Mouse (Mus musculus): ENCODE measurements around the gene Mettl5. TPM values are rescaled to one million over a fixed set of nuclear protein-coding genes. Genes with fewer than 3 reads are reported as not detected.

Mettl5 gene
- polyA plus RNA-seq, 1 experiment = 3.0 TPM

- no peak for DNase-seq (ENCODE audit: low read depth)
These were observed 29.0 kb downstream of the Mettl5 start for GRCm38 (mm10) chr2:69856392-69856791.

GRCm38 (mm10) chr2:69851427-69852058 is 33.9 kb downstream of the Mettl5 start:
- no peak for DNase-seq (ENCODE audit: low read depth)

- no peak for DNase-seq (ENCODE audit: low read depth)
These were observed 36.2 kb downstream of the Mettl5 start for GRCm38 (mm10) chr2:69849215-69849614.

- no peak for DNase-seq (ENCODE audit: low read depth)
These were observed 45.2 kb downstream of the Mettl5 start for GRCm38 (mm10) chr2:69840261-69840660.

- no peak for DNase-seq (ENCODE audit: low read depth)
These were observed 46.7 kb downstream of the Mettl5 start for GRCm38 (mm10) chr2:69838707-69839106.

- no peak for DNase-seq (ENCODE audit: low read depth)
These were observed 47.4 kb downstream of the Mettl5 start for GRCm38 (mm10) chr2:69837996-69838395.

GRCm38 (mm10) chr2:69837244-69837967 is 48.0 kb downstream of the Mettl5 start:
- DNase-seq (ENCODE audit: low read depth) = no peak

- DNase-seq (ENCODE audit: low read depth) = no peak
These were observed 55.3 kb downstream of the Mettl5 start for GRCm38 (mm10) chr2:69830116-69830515.

- DNase-seq (ENCODE audit: low read depth) = no peak
These were observed 55.7 kb downstream of the Mettl5 start for GRCm38 (mm10) chr2:69829680-69830079.

- peak; percentile 23 for DNase-seq (ENCODE audit: low read depth)
These were observed 57.4 kb downstream of the Mettl5 start for GRCm38 (mm10) chr2:69828031-69828430.

GRCm38 (mm10) chr2:69826380-69826779 is 59.0 kb downstream of the Mettl5 start:
- no peak for DNase-seq (ENCODE audit: low read depth)

GRCm38 (mm10) chr2:69825898-69826297 is 59.5 kb downstream of the Mettl5 start:
- DNase-seq (ENCODE audit: low read depth) = no peak

GRCm38 (mm10) chr2:69823129-69823677 is 62.2 kb downstream of the Mettl5 start:
- no peak for DNase-seq (ENCODE audit: low read depth)

- no peak for DNase-seq (ENCODE audit: low read depth)
These were observed 62.9 kb downstream of the Mettl5 start for GRCm38 (mm10) chr2:69822361-69823128.

- DNase-seq (ENCODE audit: low read depth) = no peak
These were observed 63.7 kb downstream of the Mettl5 start, which contains the start of gene Klhl23 for GRCm38 (mm10) chr2:69821711-69822110. TSS of gene Klhl23 (plus strand) at chr2:69821944.

Other genes starting within 250 kb of the Mettl5 start
- gene Bbs5, start 238.4 kb downstream of the Mettl5 start, polyA plus RNA-seq (2012; rRNA removed) = 4.9 and 5.2 TPM in 2 replicates
- 0.04 and 0.31 TPM in 2 replicates for gene Klhl41, start 215.5 kb downstream of the Mettl5 start, polyA plus RNA-seq (2012; rRNA removed)
- gene Fastkd1, start 172.1 kb downstream of the Mettl5 start, polyA plus RNA-seq (2012; rRNA removed) = 5.4 and 6.2 TPM in 2 replicates
- 2.9 and 3.4 TPM in 2 replicates for gene Ppig, start 163.1 kb downstream of the Mettl5 start, polyA plus RNA-seq (2012; rRNA removed)
- 0.51 TPM in 2 replicates for gene Ccdc173, start 96.0 kb downstream of the Mettl5 start, polyA plus RNA-seq (2012; rRNA removed)
- 34.5 and 47.7 TPM in 2 replicates for gene Phospho2, start 96.0 kb downstream of the Mettl5 start, polyA plus RNA-seq (2012; rRNA removed)
- 11.0 and 11.8 TPM in 2 replicates for gene Klhl23, start 63.7 kb downstream of the Mettl5 start, polyA plus RNA-seq (2012; rRNA removed)
- gene Ssb, start 24.1 kb downstream of the Mettl5 start, polyA plus RNA-seq (2012; rRNA removed) = 5.3 and 7.5 TPM in 2 replicates
- gene Ubr3, start 11.6 kb upstream of the Mettl5 start, polyA plus RNA-seq (2012; rRNA removed) = 19.1 and 21.4 TPM in 2 replicates
- 24.4 and 30.5 TPM in 2 replicates for gene Myo3b, start 153.5 kb upstream of the Mettl5 start, polyA plus RNA-seq (2012; rRNA removed)